8 mouse cellular contexts compared by ENCODE assay signal in the genomic region with DNA sequence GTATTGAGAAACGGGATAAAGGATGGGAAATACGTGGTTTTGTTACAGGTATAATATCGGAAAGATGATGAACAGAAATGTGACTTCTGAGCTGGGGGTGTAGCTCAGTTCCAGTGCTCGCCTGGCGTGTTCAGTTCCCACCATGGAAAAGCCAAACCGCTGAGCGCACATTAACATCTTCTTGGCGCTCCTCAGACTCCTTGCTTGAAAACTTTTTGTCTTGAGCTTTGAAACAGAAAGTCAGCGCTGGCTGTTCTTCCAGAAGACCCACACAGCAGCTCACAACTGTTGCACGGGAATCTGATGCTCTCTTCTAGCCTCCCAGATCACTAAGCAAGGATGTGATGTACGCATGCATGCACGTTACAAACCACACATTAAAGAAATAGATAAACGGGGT. TPM values are rescaled to one million over a fixed set of nuclear protein-coding genes. Genes with fewer than 3 reads are reported as not detected.
A peak's percentile ranks its signal among the peaks of the same experiment; 100 is the strongest.
DNase-seq lines count a peak whose midpoint lies in the region; ATAC-seq and TF ChIP-seq lines count a peak whose summit lies in the region.

No protein-coding gene starts in this region.

- DNase-seq in kidney, postnatal 0 days (ENCODE audit: low spot score) = no peak
- DNase-seq in kidney, adult 9 months = no peak
- peak; percentile 44 for DNase-seq in embryo, embryonic 9.5 days (ENCODE audit: extremely low spot score)
- peak; percentile 41 for DNase-seq in neural tube, embryonic 10.5 days (ENCODE audit: extremely low spot score, low spot score)
- no peak for DNase-seq in cerebellum, adult 11-12 months
- no peak for DNase-seq in urinary bladder, postnatal 14 days (ENCODE audit: low spot score)
- DNase-seq in urinary bladder, postnatal 10 days (ENCODE audit: low spot score) = no peak

- no peak overlapping the region for H3K27ac ChIP-seq in kidney, postnatal 0 days
- no peak overlapping the region for H3K27ac ChIP-seq in hindbrain, embryonic 16.5 days (ENCODE audit: low read depth, low read length)

- H3K27me3 ChIP-seq in kidney, postnatal 0 days (ENCODE audit: insufficient read depth, low read length) = no peaks in the 10 kb centered on the region
- H3K27me3 ChIP-seq in hindbrain, embryonic 16.5 days (replicated peaks; ENCODE audit: control insufficient read depth, insufficient read depth, low read length) = no peaks in the 10 kb centered on the region

- no peak for TF ChIP-seq CTCF in kidney, postnatal 0 days (IDR thresholded peaks at IDR 0.05; ENCODE audit: low read depth)

- no peaks in the 10 kb centered on the region for H3K9me3 ChIP-seq in kidney, postnatal 0 days (replicated peaks; ENCODE audit: low read length)
- no peaks in the 10 kb centered on the region for H3K9me3 ChIP-seq in hindbrain, embryonic 16.5 days (ENCODE audit: control insufficient read depth, low read length)

- no peaks in the 10 kb centered on the region for H3K36me3 ChIP-seq in kidney, postnatal 0 days (ENCODE audit: insufficient read depth, low read length)
- H3K36me3 ChIP-seq in hindbrain, embryonic 16.5 days (ENCODE audit: control insufficient read depth, insufficient read depth, low read length) = peaks cover 2% of the 10 kb centered on the region; the same call in 1 of the 2 replicates

- H3K9ac ChIP-seq in kidney, postnatal 0 days (ENCODE audit: low read depth, low read length) = 0 out of 2 replicates have a peak overlapping the region, but pooled peaks have one; percentile 91
- peak overlapping the region; percentile 10; the same call in 1 of the 2 replicates for H3K9ac ChIP-seq in hindbrain, embryonic 16.5 days (ENCODE audit: low read depth, low read length)

- H3K4me3 ChIP-seq in kidney, postnatal 0 days (replicated peaks; ENCODE audit: low read depth, low read length) = peak overlapping the region; percentile 95
- H3K4me3 ChIP-seq in hindbrain, embryonic 16.5 days (ENCODE audit: low read length) = peak overlapping the region; percentile 91

- ATAC-seq in kidney, postnatal 0 days (replicated peaks; ENCODE audit: low FRiP score, low read depth) = no peak
- no peak for ATAC-seq in hindbrain, embryonic 16.5 days

- no peaks in the 10 kb centered on the region for H3K4me1 ChIP-seq in kidney, postnatal 0 days (replicated peaks; ENCODE audit: insufficient read depth, low read length)
- peaks cover 14% of the 10 kb centered on the region for H3K4me1 ChIP-seq in hindbrain, embryonic 16.5 days (ENCODE audit: control insufficient read depth, insufficient read depth, low read depth, low read length)

- H3K4me2 ChIP-seq in kidney, postnatal 0 days (ENCODE audit: low read length) = peak overlapping the region; percentile 93
- H3K4me2 ChIP-seq in hindbrain, embryonic 16.5 days (ENCODE audit: low read length) = peak overlapping the region; percentile 80

- WGBS in kidney, postnatal 0 days = 18% methylated on average over 13 of the region's 13 CpGs
- WGBS in hindbrain, embryonic 16.5 days = 17% methylated on average over 13 of the region's 13 CpGs

RNA-seq across cellular contexts. Expression of a gene that starts 1.2 kb away (rescaled TPM):
- polyA plus RNA-seq in kidney, postnatal 0 days (2015; fragmentation: Nextera tagmentation; extraction: Ambion mirVana) = 60.0 and 64.3 TPM in 2 replicates
- polyA plus RNA-seq in hindbrain, embryonic 16.5 days (2015; fragmentation: Nextera tagmentation; extraction: Ambion mirVana) = 32.0 and 36.4 TPM in 2 replicates

RNA-seq across cellular contexts. Expression of a gene that starts 41.2 kb away (rescaled TPM):
- polyA plus RNA-seq in kidney, postnatal 0 days (2015; fragmentation: Nextera tagmentation; extraction: Ambion mirVana) = 107 and 113 TPM in 2 replicates
- polyA plus RNA-seq in hindbrain, embryonic 16.5 days (2015; fragmentation: Nextera tagmentation; extraction: Ambion mirVana) = 36.1 and 37.5 TPM in 2 replicates

RNA-seq across cellular contexts. Expression of a gene that starts 41.4 kb away (rescaled TPM):
- polyA plus RNA-seq in kidney, postnatal 0 days (2015; fragmentation: Nextera tagmentation; extraction: Ambion mirVana) = 10.4 and 11.3 TPM in 2 replicates
- 7.8 and 9.1 TPM in 2 replicates for polyA plus RNA-seq in hindbrain, embryonic 16.5 days (2015; fragmentation: Nextera tagmentation; extraction: Ambion mirVana)

Comparison
In these comparisons a context has a peak if more than half of its experiments do, and no peak if none do; other contexts are left out.
1. DNase-seq: peak in embryo, embryonic 9.5 days (single experiment) and neural tube, embryonic 10.5 days (single experiment); none in kidney, postnatal 0 days (single experiment), kidney, adult 9 months (single experiment), cerebellum, adult 11-12 months (single experiment), urinary bladder, postnatal 14 days (single experiment) and urinary bladder, postnatal 10 days (single experiment).